Mouse (Mus musculus): ENCODE results near the gene Taf5. TPM values are rescaled to one million over a fixed set of nuclear protein-coding genes. Genes with fewer than 3 reads are reported as not detected.
A peak's percentile ranks its signal among the peaks of the same experiment; 100 is the strongest.

Gene Taf5
- 18.2 and 18.4 TPM in 2 replicates for total RNA-seq (2017)

DNA sequence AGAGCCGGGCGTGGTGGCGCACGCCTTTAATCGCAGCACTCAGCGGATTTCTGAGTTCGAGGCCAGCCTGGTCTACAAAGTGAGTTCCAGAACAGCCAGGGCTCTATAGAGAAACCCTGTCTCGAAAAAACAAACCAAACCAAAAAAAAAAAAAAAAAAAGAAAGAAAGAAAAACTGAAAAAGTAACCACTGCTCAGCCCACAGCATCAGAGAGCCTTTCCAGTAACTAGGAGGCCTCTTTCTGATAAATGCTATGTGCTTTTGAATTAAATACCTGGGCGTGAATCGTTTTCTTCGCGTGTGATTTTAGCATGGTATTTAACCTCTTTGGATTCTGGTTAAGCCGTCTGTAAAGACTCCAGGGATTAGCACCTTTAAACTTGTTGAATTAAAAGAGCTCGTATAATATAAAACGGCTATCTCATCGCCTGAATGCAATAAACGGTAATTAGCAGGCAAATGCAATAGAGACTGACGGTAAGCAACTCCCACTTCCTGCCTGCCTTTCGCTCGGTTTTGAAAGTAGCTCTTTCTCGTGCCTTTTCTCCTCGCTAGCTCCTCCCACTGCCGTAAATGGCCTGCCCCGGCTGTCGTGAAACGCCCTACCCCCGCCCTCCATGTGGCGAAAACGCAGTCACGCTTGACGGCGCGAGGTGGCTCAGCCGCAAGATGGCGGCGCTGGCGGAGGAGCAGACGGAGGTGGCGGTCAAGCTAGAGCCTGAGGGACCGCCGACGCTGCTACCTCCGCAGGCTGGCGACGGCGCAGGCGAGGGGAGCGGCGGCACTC lies at the start of gene Taf5:
Gene Taf5, plus strand, starts transcription at position 651 of the 787 bp plus-strand sequence.
- peak; percentile 92 for ATAC-seq (ENCODE audit: extremely low read depth, insufficient number of reproducible peaks, low FRiP score, poor library complexity, severe bottlenecking)

GRCm38 (mm10) chr19:47017831-47018230 lies 49.7 kb upstream of the Taf5 start:
- no peak for ATAC-seq (ENCODE audit: extremely low read depth, insufficient number of reproducible peaks, low FRiP score, poor library complexity, severe bottlenecking)

DNA sequence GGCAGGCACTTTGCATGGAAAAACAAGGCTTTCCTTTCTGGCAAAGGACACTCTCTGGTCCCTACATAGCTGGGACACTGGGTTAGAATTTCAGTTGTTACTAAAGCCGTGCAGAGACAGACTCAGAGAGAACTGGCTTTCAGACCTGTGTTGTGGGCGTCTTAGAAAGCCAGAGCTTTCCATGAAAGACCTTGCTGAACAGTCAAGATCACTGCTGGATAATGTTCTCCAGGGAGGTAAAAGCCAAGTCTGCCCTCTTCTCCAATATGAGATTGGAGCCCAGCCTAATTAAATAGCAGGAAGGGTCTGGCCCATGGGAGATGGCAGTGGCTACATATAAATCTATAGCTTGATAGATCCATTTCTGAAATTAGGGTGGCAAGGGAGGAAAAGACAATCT lies 49.2 kb upstream of the Taf5 start:
- no peak for ATAC-seq (ENCODE audit: extremely low read depth, insufficient number of reproducible peaks, low FRiP score, poor library complexity, severe bottlenecking)

- no peak for ATAC-seq (ENCODE audit: extremely low read depth, insufficient number of reproducible peaks, low FRiP score, poor library complexity, severe bottlenecking)
Observed at GRCm38 (mm10) chr19:47019326-47019725, 48.2 kb upstream of the Taf5 start.

- no peak for ATAC-seq (ENCODE audit: extremely low read depth, insufficient number of reproducible peaks, low FRiP score, poor library complexity, severe bottlenecking)
Observed at GRCm38 (mm10) chr19:47022709-47023108, 44.8 kb upstream of the Taf5 start.

DNA sequence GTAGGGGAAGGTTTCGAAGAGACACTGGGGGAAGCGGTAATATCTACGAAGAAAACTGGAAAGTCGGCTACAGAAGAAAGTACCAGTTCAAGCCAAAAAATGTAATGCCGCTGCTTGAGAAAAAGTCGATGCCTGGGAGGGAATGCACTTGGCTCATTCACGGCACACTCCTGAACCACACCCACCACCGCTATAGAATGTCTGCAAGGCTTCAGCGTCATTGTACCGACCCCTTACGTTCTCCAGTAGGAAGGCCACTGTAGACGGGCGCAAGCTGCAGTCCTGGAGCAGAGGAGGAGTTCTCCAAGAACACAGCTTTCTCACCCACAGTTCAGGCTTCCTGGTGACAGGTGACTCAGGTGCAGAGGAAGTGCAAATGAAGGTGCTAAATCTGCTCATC lies 44.0 kb upstream of the Taf5 start:
- ATAC-seq (ENCODE audit: extremely low read depth, insufficient number of reproducible peaks, low FRiP score, poor library complexity, severe bottlenecking), result no peak

DNA sequence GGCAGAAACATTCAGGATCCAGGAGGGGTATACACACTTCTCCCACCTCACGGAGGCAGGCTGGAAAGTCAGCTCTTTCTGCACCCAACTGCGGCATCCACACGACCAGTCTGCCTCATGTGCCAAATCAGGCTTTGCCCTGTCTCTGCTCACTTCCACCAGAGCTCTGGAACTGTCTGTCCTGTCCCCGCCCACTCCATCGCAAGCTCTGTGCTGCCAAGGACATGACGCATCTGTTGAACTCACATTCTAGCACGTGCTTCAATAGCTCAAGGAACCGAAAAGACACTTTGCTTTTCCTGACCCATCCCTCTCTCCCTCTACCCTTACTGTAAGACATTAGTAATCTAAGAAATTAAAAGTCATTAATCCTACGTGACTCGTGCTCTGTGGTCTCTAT lies 42.6 kb upstream of the Taf5 start:
- ATAC-seq (ENCODE audit: extremely low read depth, insufficient number of reproducible peaks, low FRiP score, poor library complexity, severe bottlenecking), result no peak

DNA sequence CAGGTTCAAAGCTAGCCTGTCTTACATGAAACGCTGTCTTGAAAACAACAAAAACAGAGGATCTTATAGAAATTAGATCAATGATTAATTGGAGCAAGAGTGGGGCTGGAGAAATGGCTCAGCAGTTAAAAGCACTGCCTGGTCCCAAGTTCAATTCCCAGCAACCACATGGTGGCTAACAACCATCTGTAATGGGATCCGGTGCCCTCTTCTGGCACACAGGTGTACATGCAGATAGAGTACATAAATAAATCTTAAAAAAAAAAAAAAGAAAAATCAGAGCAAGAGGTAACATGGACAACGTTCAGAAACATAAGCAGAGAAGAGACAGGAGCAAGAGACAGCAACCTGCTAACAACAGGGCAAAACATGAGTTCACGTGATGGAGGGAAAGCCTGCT lies 41.0 kb upstream of the Taf5 start:
- ATAC-seq (ENCODE audit: extremely low read depth, insufficient number of reproducible peaks, low FRiP score, poor library complexity, severe bottlenecking), result no peak

GRCm38 (mm10) chr19:47029796-47030195 lies 37.8 kb upstream of the Taf5 start:
- no peak for ATAC-seq (ENCODE audit: extremely low read depth, insufficient number of reproducible peaks, low FRiP score, poor library complexity, severe bottlenecking)

DNA sequence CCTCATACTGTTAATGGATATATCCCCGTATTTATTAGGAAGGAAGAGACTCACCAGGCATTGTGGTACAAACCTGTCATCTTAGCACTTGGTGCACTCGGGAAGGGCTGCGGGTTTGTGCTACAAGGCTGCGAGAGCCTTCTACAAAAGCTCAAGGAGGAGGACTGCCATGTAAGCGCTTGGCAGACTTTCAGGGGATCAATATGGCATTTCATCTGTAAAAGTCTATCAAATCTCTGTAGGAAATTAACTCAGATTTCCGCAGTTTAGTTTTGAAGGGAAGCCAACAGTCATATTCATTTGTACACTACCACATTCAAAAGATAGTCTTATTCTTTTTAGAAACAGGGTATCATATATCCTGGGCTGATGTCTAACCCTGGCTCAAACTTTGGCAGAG lies 35.8 kb upstream of the Taf5 start:
- no peak for ATAC-seq (ENCODE audit: extremely low read depth, insufficient number of reproducible peaks, low FRiP score, poor library complexity, severe bottlenecking)

- no peak for ATAC-seq (ENCODE audit: extremely low read depth, insufficient number of reproducible peaks, low FRiP score, poor library complexity, severe bottlenecking)
Observed at GRCm38 (mm10) chr19:47034916-47035315, 32.6 kb upstream of the Taf5 start.

- ATAC-seq (ENCODE audit: extremely low read depth, insufficient number of reproducible peaks, low FRiP score, poor library complexity, severe bottlenecking), result no peak
Observed at GRCm38 (mm10) chr19:47036596-47036995, 30.9 kb upstream of the Taf5 start.

DNA sequence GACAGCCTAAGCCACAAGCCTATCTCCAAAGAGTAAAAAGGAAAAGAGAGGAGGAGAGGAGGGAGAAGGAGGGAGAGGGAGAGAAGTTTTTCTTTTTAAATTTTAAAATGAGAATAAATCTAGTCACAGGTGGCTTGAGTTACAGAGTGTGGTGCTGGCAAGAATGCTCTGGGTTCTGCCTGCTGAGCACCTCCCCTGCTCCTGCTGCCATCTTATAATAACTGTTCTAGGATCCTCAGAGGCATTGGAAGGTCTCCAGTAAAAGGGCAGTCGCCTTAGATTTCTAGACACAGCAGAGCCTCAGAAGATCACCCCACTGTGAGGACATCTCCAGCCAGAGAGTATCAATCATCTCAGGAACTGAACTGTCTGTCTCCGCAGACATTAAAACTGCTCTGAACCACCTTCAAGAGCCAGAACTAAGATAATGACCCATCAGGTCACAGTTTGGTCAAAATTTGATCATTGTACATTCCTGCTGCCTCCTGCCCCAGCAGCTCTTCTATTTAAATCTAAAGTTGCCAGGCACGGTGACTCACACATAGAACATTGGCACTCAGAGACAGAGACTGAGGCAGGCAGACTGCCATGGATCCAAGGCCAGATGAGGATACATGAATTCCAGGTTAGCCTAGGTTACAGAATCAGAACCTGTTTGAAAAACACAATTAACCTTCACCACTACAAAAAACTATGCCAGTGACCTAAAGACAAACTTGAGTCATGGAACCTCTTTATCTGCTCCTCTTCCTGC lies 26.6 kb upstream of the Taf5 start:
- ATAC-seq (ENCODE audit: extremely low read depth, insufficient number of reproducible peaks, low FRiP score, poor library complexity, severe bottlenecking), result no peak

DNA sequence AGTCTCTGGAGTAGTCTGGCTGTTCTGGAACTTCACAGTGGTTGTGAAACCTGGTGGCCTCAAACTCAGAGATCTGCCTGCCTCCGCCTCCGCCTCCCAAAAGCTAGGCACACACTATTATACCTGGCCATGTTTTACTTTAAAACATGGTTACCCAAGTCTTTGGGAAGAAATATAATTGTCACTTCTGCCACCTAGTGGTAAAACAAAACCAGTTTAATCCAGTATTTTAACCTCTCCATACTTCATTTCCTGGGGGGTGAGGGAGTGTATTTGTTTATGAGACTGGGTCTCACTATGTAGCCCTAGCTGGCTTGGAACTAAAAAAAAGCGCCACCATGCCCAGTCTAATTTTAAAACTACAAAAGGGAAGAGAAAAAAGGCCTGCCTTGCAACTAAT lies 23.9 kb upstream of the Taf5 start:
- ATAC-seq (ENCODE audit: extremely low read depth, insufficient number of reproducible peaks, low FRiP score, poor library complexity, severe bottlenecking), result no peak

GRCm38 (mm10) chr19:47046343-47046742 lies 21.2 kb upstream of the Taf5 start:
- no peak for ATAC-seq (ENCODE audit: extremely low read depth, insufficient number of reproducible peaks, low FRiP score, poor library complexity, severe bottlenecking)

GRCm38 (mm10) chr19:47047236-47047833 lies 20.2 kb upstream of the Taf5 start:
- no peak for ATAC-seq (ENCODE audit: extremely low read depth, insufficient number of reproducible peaks, low FRiP score, poor library complexity, severe bottlenecking)

- no peak for ATAC-seq (ENCODE audit: extremely low read depth, insufficient number of reproducible peaks, low FRiP score, poor library complexity, severe bottlenecking)
Observed at GRCm38 (mm10) chr19:47049061-47049460, 18.5 kb upstream of the Taf5 start.

GRCm38 (mm10) chr19:47049840-47050239 lies 17.7 kb upstream of the Taf5 start:
- ATAC-seq (ENCODE audit: extremely low read depth, insufficient number of reproducible peaks, low FRiP score, poor library complexity, severe bottlenecking), result no peak

GRCm38 (mm10) chr19:47050271-47051032 lies 17.1 kb upstream of the Taf5 start, which contains the start of gene Pcgf6:
Gene Pcgf6 (minus strand): TSS chr19:47050906.
- peak; percentile 88 for ATAC-seq (ENCODE audit: extremely low read depth, insufficient number of reproducible peaks, low FRiP score, poor library complexity, severe bottlenecking)

Measured in neutrophil, adult 5-6 weeks (primary cell).